ENCODE assay signal across 13 mouse cellular contexts in genomic region chr3:96050779-96051178, GRCm38 (mm10).
"Had no signal": no experiment of that assay in that cellular context is flagged by ENCODE, and none has a peak within 500 bp of the region (broad histone marks: within the 10 kb centered on the region; RNA-seq: fewer than 3 reads in every experiment).

No protein-coding gene starts in this region.

- H3K4me2 ChIP-seq: liver, embryonic 13.5 days; lung, embryonic 15.5 days; midbrain, embryonic 13.5 days; stomach, embryonic 15.5 days had no signal

- H3K27ac ChIP-seq: layer of hippocampus, adult 2 months; liver, embryonic 13.5 days; lung, embryonic 15.5 days; macrophage; midbrain, embryonic 13.5 days; stomach, embryonic 15.5 days had no signal

- H3K4me3 ChIP-seq: layer of hippocampus, adult 2 months; liver, embryonic 13.5 days; lung, embryonic 15.5 days; midbrain, embryonic 13.5 days; stomach, embryonic 15.5 days had no signal

- H3K4me1 ChIP-seq: lung, embryonic 15.5 days; midbrain, embryonic 13.5 days; stomach, embryonic 15.5 days had no signal

- ATAC-seq: liver, postnatal 0 days; midbrain, embryonic 13.5 days had no signal

- DNase-seq: kidney, postnatal 10 days; kidney, postnatal 4 days; liver, embryonic 13.5 days; liver, postnatal 0 days; lung, postnatal 14 days; right cerebral cortex, postnatal 14 days; thymus, adult 2 months; thymus, postnatal 25 days had no signal

- H3K27me3 ChIP-seq: liver, embryonic 13.5 days; lung, embryonic 15.5 days; midbrain, embryonic 13.5 days; stomach, embryonic 15.5 days had no signal

- H3K9ac ChIP-seq: liver, embryonic 13.5 days; liver, postnatal 0 days; lung, embryonic 15.5 days; midbrain, embryonic 13.5 days; stomach, embryonic 15.5 days had no signal

- H3K9me3 ChIP-seq: liver, embryonic 13.5 days; lung, embryonic 15.5 days; midbrain, embryonic 13.5 days; stomach, embryonic 15.5 days had no signal
